Mouse (Mus musculus) midbrain, embryonic 16.5 days (tissue): ENCODE data around the gene Klc1. TPM values are rescaled to one million over a fixed set of nuclear protein-coding genes. Genes with fewer than 3 reads are reported as not detected.

Experiments used
- ATAC-seq: fragments of 200-750 bp; cut with Nextera tagmentation; 2 replicates; pipeline ENCODE4 v1.8.0; 2017; ENCODE audit warnings: moderate TSS enrichment
- H3K27ac ChIP-seq: fragments of 300-500 bp; sonication (generic); 2 replicates; pipeline ENCODE4 v1.5.1; 2014; ENCODE audit warnings: mild to moderate bottlenecking, low read length, mixed read lengths
- H3K27me3 ChIP-seq: fragments of 300-500 bp; sonication (generic); 2 replicates; pipeline ENCODE4 v1.6.1; 2014; ENCODE audit warnings: low read depth, low read length, mixed read lengths; ENCODE audit not compliant: control insufficient read depth, insufficient read depth
- H3K36me3 ChIP-seq: fragments of 300-500 bp; sonication (generic); 2 replicates; pipeline ENCODE4 v1.6.1; 2014; ENCODE audit warnings: mild to moderate bottlenecking, low read length, moderate library complexity, mixed read lengths; ENCODE audit not compliant: control insufficient read depth, insufficient read depth
- H3K4me1 ChIP-seq: fragments of 300-500 bp; sonication (generic); 2 replicates; pipeline ENCODE4 v1.6.1; 2014; ENCODE audit warnings: mild to moderate bottlenecking, low read length, mixed read lengths; ENCODE audit not compliant: control insufficient read depth, insufficient read depth
- H3K4me2 ChIP-seq: fragments of 300-500 bp; sonication (generic); 2 replicates; pipeline ENCODE4 v1.6.1; 2014; ENCODE audit warnings: mild to moderate bottlenecking, low read length, mixed read lengths
- H3K4me3 ChIP-seq: fragments of 300-500 bp; sonication (generic); 2 replicates; pipeline ENCODE4 v1.5.1; 2014; ENCODE audit warnings: low read depth, mild to moderate bottlenecking, low read length, moderate library complexity, mixed read lengths
- H3K9ac ChIP-seq: fragments of 300-500 bp; sonication (generic); 2 replicates; pipeline ENCODE4 v1.6.1; 2014; ENCODE audit warnings: low read depth, low read length, mixed read lengths
- H3K9me3 ChIP-seq: fragments of 300-500 bp; sonication (generic); replicated peaks from 2 replicates; pipeline ENCODE4 v1.6.1; 2014; ENCODE audit warnings: mild to moderate bottlenecking, low read length, mixed read lengths; ENCODE audit not compliant: control insufficient read depth, poor library complexity, severe bottlenecking
- WGBS: fragments of 180-500 bp; shearing (Covaris S2); extraction: QIAGEN DNeasy Blood & Tissue Kit; methylation state at CpG from one replicate; pipeline ENCODE4 v1.1.7; 2014; 5-methylcytosine and 5-hydroxymethylcytosine counted together
- polyA plus RNA-seq: library from polyadenylated mRNA; unstranded; fragments of >200 nt; fragmentation: Nextera tagmentation; extraction: Ambion mirVana; gene quantifications from 2 replicates; pipeline ENCODE4 v1.2.1, GENCODE M21; 2015

The Klc1 gene
- polyA plus RNA-seq, 1 experiment from 2014 or later = 665 TPM

GRCm38 (mm10) chr12:111722654-111723053 lies 36.0 kb upstream of the Klc1 start:
- H3K4me2 ChIP-seq = no peak overlapping the region
- no peak overlapping the region for H3K9ac ChIP-seq
- H3K36me3 ChIP-seq = peaks cover 5% of the 10 kb centered on the region; the same call in 1 of the 2 replicates
- WGBS = 73% methylated on average over 9 of the region's 9 CpGs
- no peak for ATAC-seq
- no peaks in the 10 kb centered on the region for H3K27me3 ChIP-seq
- no peak overlapping the region for H3K27ac ChIP-seq
- no peak overlapping the region for H3K4me3 ChIP-seq
- H3K9me3 ChIP-seq = no peaks in the 10 kb centered on the region
- H3K4me1 ChIP-seq = peaks cover 4% of the 10 kb centered on the region; the same call in 1 of the 2 replicates

- 25% methylated on average over 6 of the region's 6 CpGs for WGBS
- peaks cover 5% of the 10 kb centered on the region; the same call in 1 of the 2 replicates for H3K36me3 ChIP-seq
- H3K9me3 ChIP-seq = no peaks in the 10 kb centered on the region
- no peaks in the 10 kb centered on the region for H3K4me1 ChIP-seq
- H3K27ac ChIP-seq = peak overlapping the region; percentile 57; the same call in 1 of the 2 replicates
- 0 out of 2 replicates have a peak overlapping the region, but pooled peaks have one; percentile 14 for H3K9ac ChIP-seq
- no peak overlapping the region for H3K4me2 ChIP-seq
- no peak overlapping the region for H3K4me3 ChIP-seq
- peak; percentile 80 for ATAC-seq
- H3K27me3 ChIP-seq = no peaks in the 10 kb centered on the region
Measured at GRCm38 (mm10) chr12:111724638-111725337, 33.9 kb upstream of the Klc1 start.

- H3K36me3 ChIP-seq = peaks cover 5% of the 10 kb centered on the region; the same call in 1 of the 2 replicates
- 55% methylated on average over 12 of the region's 12 CpGs for WGBS
Measured at GRCm38 (mm10) chr12:111725338-111726121, 33.1 kb upstream of the Klc1 start.

GRCm38 (mm10) chr12:111726122-111726463 lies 32.6 kb upstream of the Klc1 start:
- no peak overlapping the region for H3K4me3 ChIP-seq
- no peak for ATAC-seq

More at GRCm38 (mm10) chr12:111725338-111726121, 33.1 kb upstream of the Klc1 start:
- no peaks in the 10 kb centered on the region for H3K27me3 ChIP-seq
- H3K9me3 ChIP-seq = no peaks in the 10 kb centered on the region
- no peaks in the 10 kb centered on the region for H3K4me1 ChIP-seq
- no peak overlapping the region for H3K4me3 ChIP-seq
- no peak overlapping the region for H3K9ac ChIP-seq
- ATAC-seq = no peak
- no peak overlapping the region for H3K4me2 ChIP-seq
- peak overlapping the region; percentile 51; the same call in 1 of the 2 replicates for H3K27ac ChIP-seq

GRCm38 (mm10) chr12:111727956-111728355 lies 30.7 kb upstream of the Klc1 start:
- no peak overlapping the region for H3K4me3 ChIP-seq
- no peak overlapping the region for H3K9ac ChIP-seq
- H3K36me3 ChIP-seq = peaks cover 5% of the 10 kb centered on the region; the same call in 1 of the 2 replicates
- H3K4me2 ChIP-seq = no peak overlapping the region
- H3K9me3 ChIP-seq = no peaks in the 10 kb centered on the region
- no peak overlapping the region for H3K27ac ChIP-seq
- no peaks in the 10 kb centered on the region for H3K27me3 ChIP-seq
- peaks cover 6% of the 10 kb centered on the region for H3K4me1 ChIP-seq
- WGBS = 100% methylated on average over 1 of the region's 1 CpGs
- ATAC-seq = no peak

More at GRCm38 (mm10) chr12:111726122-111726463, 32.6 kb upstream of the Klc1 start:
- Histone ChIP-seq H3K36me3 (peaks cover 5% of the 10 kb centered on the region; the same call in 1 of the 2 replicates), H3K9me3 (no peaks in the 10 kb centered on the region), H3K27me3 (no peaks in the 10 kb centered on the region), H3K4me2 (no peak overlapping the region), H3K27ac (no peak overlapping the region), H3K9ac (no peak overlapping the region), H3K4me1 (no peaks in the 10 kb centered on the region)
- WGBS = 67% methylated on average over 4 of the region's 4 CpGs

GRCm38 (mm10) chr12:111731822-111732807 lies 26.5 kb upstream of the Klc1 start:
- 32% methylated on average over 30 of the region's 30 CpGs for whole genome bisulfite sequencing
- Histone ChIP-seq H3K9ac (peak overlapping the region; percentile 57), H3K4me1 (peaks cover 6% of the 10 kb centered on the region), H3K9me3 (no peaks in the 10 kb centered on the region), H3K4me2 (peak overlapping the region; percentile 48), H3K27me3 (no peaks in the 10 kb centered on the region), H3K27ac (peak overlapping the region; percentile 53), H3K4me3 (peak overlapping the region; percentile 15; the same call in 1 of the 2 replicates), H3K36me3 (0 out of 2 replicates have a peak, but pooled peaks cover 3% of the 10 kb centered on the region)
- peak; percentile 94 for ATAC-seq

- no peaks in the 10 kb centered on the region for H3K27me3 ChIP-seq
- H3K36me3 ChIP-seq = no peaks in the 10 kb centered on the region
- H3K9me3 ChIP-seq = no peaks in the 10 kb centered on the region
- H3K4me2 ChIP-seq = peak overlapping the region; percentile 48
- 56% methylated on average over 5 of the region's 5 CpGs for WGBS
- 0 out of 2 replicates have a peak overlapping the region, but pooled peaks have one; percentile 13 for H3K27ac ChIP-seq
- H3K4me3 ChIP-seq = no peak overlapping the region
- peaks cover 6% of the 10 kb centered on the region for H3K4me1 ChIP-seq
- peak; percentile 40 for ATAC-seq
- peak overlapping the region; percentile 57 for H3K9ac ChIP-seq
Measured at GRCm38 (mm10) chr12:111732921-111733320, 25.7 kb upstream of the Klc1 start.

- Histone ChIP-seq H3K36me3 (no peaks in the 10 kb centered on the region), H3K4me2 (no peak overlapping the region), H3K4me1 (peaks cover 6% of the 10 kb centered on the region), H3K9ac (no peak overlapping the region), H3K27ac (no peak overlapping the region), H3K27me3 (no peaks in the 10 kb centered on the region), H3K4me3 (no peak overlapping the region), H3K9me3 (no peaks in the 10 kb centered on the region)
- 89% methylated on average over 3 of the region's 3 CpGs for WGBS
- ATAC-seq = no peak
Measured at GRCm38 (mm10) chr12:111734912-111735311, 23.7 kb upstream of the Klc1 start.
